Mouse (Mus musculus) heart, embryonic 16.5 days (tissue): Measurements from ENCODE around the gene Dock3. TPM values are rescaled to one million over a fixed set of nuclear protein-coding genes. Genes with fewer than 3 reads are reported as not detected.

Experiments used
- ATAC-seq: fragments of 200-750 bp; cut with Nextera tagmentation; replicated peaks from 2 replicates; pipeline ENCODE4 v1.8.0; 2017; ENCODE audit warnings: moderate number of reproducible peaks; ENCODE audit not compliant: insufficient read depth, low FRiP score; ENCODE audit errors: extremely low read depth
- H3K27ac ChIP-seq: fragments of 300-500 bp; sonication (generic); 2 replicates; pipeline ENCODE4 v1.5.1; 2014; ENCODE audit warnings: mild to moderate bottlenecking, low read length, control low read depth, moderate library complexity
- H3K27me3 ChIP-seq: fragments of 300-500 bp; sonication (generic); 2 replicates; pipeline ENCODE4 v1.6.1; 2014; ENCODE audit warnings: low read length, mixed read lengths; ENCODE audit not compliant: control insufficient read depth, insufficient read depth
- H3K36me3 ChIP-seq: fragments of 300-500 bp; sonication (generic); 2 replicates; pipeline ENCODE4 v1.6.1; 2014; ENCODE audit not compliant: control insufficient read depth, insufficient read depth
- H3K4me1 ChIP-seq: fragments of 300-500 bp; sonication (generic); 2 replicates; pipeline ENCODE4 v1.6.1; 2014; ENCODE audit warnings: low read length, mixed read lengths; ENCODE audit not compliant: control insufficient read depth, insufficient read depth
- H3K4me2 ChIP-seq: fragments of 300-500 bp; sonication (generic); 2 replicates; pipeline ENCODE4 v1.6.1; 2014; ENCODE audit warnings: low read depth, mild to moderate bottlenecking, control low read depth, low read length
- H3K4me3 ChIP-seq: fragments of 300-500 bp; sonication (generic); 2 replicates; pipeline ENCODE4 v1.5.1; 2014; ENCODE audit warnings: mild to moderate bottlenecking, control low read depth, low read length
- H3K9ac ChIP-seq: fragments of 300-500 bp; sonication (generic); 2 replicates; pipeline ENCODE4 v1.6.1; 2014; ENCODE audit warnings: low read length, control low read depth
- H3K9me3 ChIP-seq: fragments of 300-500 bp; sonication (generic); replicated peaks from 2 replicates; pipeline ENCODE4 v1.6.1; 2016; ENCODE audit warnings: low read length; ENCODE audit not compliant: control insufficient read depth
- WGBS: fragments of 180-500 bp; shearing (Covaris S2); extraction: QIAGEN DNeasy Blood & Tissue Kit; methylation state at CpG from one replicate; pipeline ENCODE4 v1.1.7; 2014; 5-methylcytosine and 5-hydroxymethylcytosine counted together
- polyA plus RNA-seq: library from polyadenylated mRNA; unstranded; fragments of >200 nt; fragmentation: Nextera tagmentation; extraction: Ambion mirVana; gene quantifications from 2 replicates; pipeline ENCODE4 v1.2.1, GENCODE M21; 2015

Dock3 gene
- polyA plus RNA-seq, 1 experiment from 2014 or later: 0.43 TPM

- no peak overlapping the region; the same call in 1 of the 2 replicates for H3K4me2 ChIP-seq
- H3K9me3 ChIP-seq: no peaks in the 10 kb centered on the region
- ATAC-seq: no peak
- 79% methylated on average over 3 of the region's 3 CpGs for WGBS
- peaks cover 32% of the 10 kb centered on the region for H3K4me1 ChIP-seq
- 0 out of 2 replicates have a peak overlapping the region, but pooled peaks have one; percentile 23 for H3K9ac ChIP-seq
- H3K27me3 ChIP-seq: no peaks in the 10 kb centered on the region
- no peak overlapping the region for H3K27ac ChIP-seq
- no peak overlapping the region for H3K4me3 ChIP-seq
- peaks cover 13% of the 10 kb centered on the region for H3K36me3 ChIP-seq
These were observed 348.6 kb downstream of the Dock3 start for GRCm38 (mm10) chr9:106883085-106883484.

- H3K4me2 ChIP-seq: no peak overlapping the region
- peaks cover 13% of the 10 kb centered on the region; the same call in 1 of the 2 replicates for H3K36me3 ChIP-seq
- H3K9me3 ChIP-seq: no peaks in the 10 kb centered on the region
- 75% methylated on average over 4 of the region's 4 CpGs for WGBS
- ATAC-seq: no peak
- no peak overlapping the region for H3K27ac ChIP-seq
- no peak overlapping the region for H3K9ac ChIP-seq
- H3K4me3 ChIP-seq: no peak overlapping the region
- peaks cover 25% of the 10 kb centered on the region for H3K4me1 ChIP-seq
- H3K27me3 ChIP-seq: no peaks in the 10 kb centered on the region
These were observed 349.5 kb downstream of the Dock3 start for GRCm38 (mm10) chr9:106882176-106882575.

- 60% methylated on average over 4 of the region's 4 CpGs for WGBS
- Histone ChIP-seq H3K36me3 (peaks cover 19% of the 10 kb centered on the region; the same call in 1 of the 2 replicates), H3K4me1 (peaks cover 25% of the 10 kb centered on the region), H3K4me3 (no peak overlapping the region), H3K9me3 (no peaks in the 10 kb centered on the region), H3K9ac (no peak overlapping the region), H3K4me2 (no peak overlapping the region), H3K27ac (no peak overlapping the region), H3K27me3 (no peaks in the 10 kb centered on the region)
- ATAC-seq: no peak
These were observed 350.5 kb downstream of the Dock3 start for GRCm38 (mm10) chr9:106881071-106881755.

- ATAC-seq: no peak
- peaks cover 12% of the 10 kb centered on the region for H3K4me1 ChIP-seq
- peaks cover 36% of the 10 kb centered on the region for H3K36me3 ChIP-seq
- H3K4me3 ChIP-seq: no peak overlapping the region
- 78% methylated on average over 4 of the region's 4 CpGs for WGBS
- H3K9ac ChIP-seq: no peak overlapping the region
- H3K4me2 ChIP-seq: no peak overlapping the region
- no peaks in the 10 kb centered on the region for H3K27me3 ChIP-seq
- no peak overlapping the region for H3K27ac ChIP-seq
- no peaks in the 10 kb centered on the region for H3K9me3 ChIP-seq
These were observed 352.2 kb downstream of the Dock3 start for GRCm38 (mm10) chr9:106879471-106879870.

- Histone ChIP-seq H3K27me3 (no peaks in the 10 kb centered on the region), H3K4me1 (no peaks in the 10 kb centered on the region), H3K9ac (no peak overlapping the region), H3K36me3 (peaks cover 44% of the 10 kb centered on the region), H3K4me2 (no peak overlapping the region), H3K9me3 (no peaks in the 10 kb centered on the region), H3K4me3 (no peak overlapping the region), H3K27ac (no peak overlapping the region)
- ATAC-seq: no peak
- WGBS: 89% methylated on average over 3 of the region's 3 CpGs
These were observed 355.0 kb downstream of the Dock3 start for GRCm38 (mm10) chr9:106876666-106877065.

GRCm38 (mm10) chr9:106874216-106874615, 357.5 kb downstream of the Dock3 start:
- WGBS: 83% methylated on average over 5 of the region's 5 CpGs
- Histone ChIP-seq H3K9me3 (no peaks in the 10 kb centered on the region), H3K4me3 (no peak overlapping the region), H3K36me3 (peaks cover 39% of the 10 kb centered on the region), H3K9ac (no peak overlapping the region), H3K27me3 (no peaks in the 10 kb centered on the region), H3K4me2 (no peak overlapping the region), H3K27ac (no peak overlapping the region), H3K4me1 (no peaks in the 10 kb centered on the region)
- ATAC-seq: no peak

- Histone ChIP-seq H3K36me3 (peaks cover 48% of the 10 kb centered on the region), H3K27me3 (no peaks in the 10 kb centered on the region), H3K4me1 (no peaks in the 10 kb centered on the region), H3K9ac (no peak overlapping the region), H3K4me3 (no peak overlapping the region), H3K9me3 (no peaks in the 10 kb centered on the region), H3K4me2 (no peak overlapping the region), H3K27ac (no peak overlapping the region)
- ATAC-seq: no peak
- WGBS: 86% methylated on average over 11 of the region's 11 CpGs
These were observed 373.7 kb downstream of the Dock3 start for GRCm38 (mm10) chr9:106858036-106858435.

GRCm38 (mm10) chr9:106856664-106857063, 375.0 kb downstream of the Dock3 start:
- peaks cover 44% of the 10 kb centered on the region for H3K36me3 ChIP-seq

More at GRCm38 (mm10) chr9:106856664-106857063, 375.0 kb downstream of the Dock3 start:
- Histone ChIP-seq H3K27ac (no peak overlapping the region), H3K4me2 (no peak overlapping the region), H3K9ac (no peak overlapping the region), H3K4me1 (no peaks in the 10 kb centered on the region), H3K9me3 (no peaks in the 10 kb centered on the region), H3K27me3 (no peaks in the 10 kb centered on the region), H3K4me3 (no peak overlapping the region)
- WGBS: 83% methylated on average over 3 of the region's 3 CpGs
- ATAC-seq: no peak
